Mouse (Mus musculus) myocyte (in vitro differentiated cells): ENCODE data around the gene Lalba.

Experiments used
- CEBPB ChIP-seq: IDR thresholded peaks from 2 replicates; pipeline ENCODE4 v1.6.1; 2011; ENCODE audit warnings: mild to moderate bottlenecking, moderate library complexity; ENCODE audit not compliant: poor library complexity, insufficient read depth, severe bottlenecking
- E2F4 ChIP-seq: IDR thresholded peaks from one replicate; pipeline ENCODE4 v1.6.1; 2011; ENCODE audit warnings: mild to moderate bottlenecking, control low read depth, moderate library complexity; ENCODE audit not compliant: insufficient read depth
- MAX ChIP-seq: IDR thresholded peaks from one replicate; pipeline ENCODE4 v1.6.1; 2011; ENCODE audit warnings: low read depth, mild to moderate bottlenecking, control low read depth
- MYOG ChIP-seq, 3 experiments: IDR thresholded peaks; one replicate each; pipeline ENCODE4 v1.6.1; 2011; ENCODE audit warnings: control low read depth in 2 of 3, low read depth in 2 of 3, mild to moderate bottlenecking in 2 of 3; ENCODE audit not compliant: insufficient read length in 2 of 3, control insufficient read depth in 1 of 3, insufficient read depth in 1 of 3
- POLR2A ChIP-seq: IDR thresholded peaks from one replicate; pipeline ENCODE4 v1.6.1; 2011; ENCODE audit warnings: low read depth, mild to moderate bottlenecking, control low read depth, moderate library complexity; ENCODE audit not compliant: insufficient read length
- POLR2AphosphoS2 ChIP-seq: IDR thresholded peaks from one replicate; pipeline ENCODE4 v1.6.1; 2011; ENCODE audit warnings: low read depth, control low read depth; ENCODE audit not compliant: insufficient read length
- TCF12 ChIP-seq: IDR thresholded peaks from one replicate; pipeline ENCODE4 v1.6.1; 2011; ENCODE audit warnings: mild to moderate bottlenecking, control low read depth; ENCODE audit not compliant: poor library complexity, insufficient read depth, severe bottlenecking
- TCF3 ChIP-seq: IDR thresholded peaks from one replicate; pipeline ENCODE4 v1.6.1; 2011; ENCODE audit warnings: low read depth, control low read depth; ENCODE audit not compliant: insufficient read length
- USF1 ChIP-seq: IDR thresholded peaks from one replicate; pipeline ENCODE4 v1.6.1; 2011; ENCODE audit warnings: low read depth, mild to moderate bottlenecking, control low read depth, moderate library complexity

DNA sequence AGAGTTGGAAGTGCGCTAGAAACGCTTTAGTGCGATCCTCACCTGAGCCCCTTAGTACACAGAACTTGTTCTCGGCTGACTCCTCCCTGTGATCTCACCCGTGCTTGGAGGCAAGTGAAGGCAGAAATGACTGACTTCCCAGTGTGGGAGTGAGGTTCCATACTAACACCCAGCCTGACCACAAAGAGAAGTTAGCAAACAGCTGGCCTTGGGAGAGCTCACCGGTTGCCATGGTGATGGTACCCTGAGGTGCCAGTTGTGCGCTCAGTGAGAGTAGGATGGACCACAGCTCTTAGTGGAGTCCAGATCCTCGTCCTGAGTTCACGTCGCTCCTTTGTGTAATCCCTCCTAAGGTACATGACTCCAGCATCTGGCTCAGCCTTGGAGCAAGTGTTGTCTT is 7.6 kb downstream of the Lalba start:
- no peak for TF ChIP-seq POLR2A
- TF ChIP-seq POLR2AphosphoS2, result no peak
- no peak for TF ChIP-seq E2F4
- no peak for TF ChIP-seq TCF3
- TF ChIP-seq USF1, result no peak
- TF ChIP-seq TCF12, result no peak
- TF ChIP-seq MAX, result no peak
- TF ChIP-seq MYOG (IDR thresholded peaks at IDR 0.05; ENCODE audit: control insufficient read depth in 1 of 3, insufficient read depth in 1 of 3, insufficient read length in 2 of 3, low read depth in 2 of 3), result no peak
- TF ChIP-seq CEBPB, result no peak
